Mouse (Mus musculus) telencephalon, adult 2 months (tissue): ENCODE results near the gene Lrig1.
"Not testable (repeated sequence)": the region's sequence is repeated elsewhere in the genome, so short reads cannot be mapped to it uniquely, and the experiment has no call there.

Source experiments
- DNase-seq: peaks from one replicate; pipeline ENCODE4 v3.0.0-alpha.2; 2011; ENCODE audit warnings: low read depth, low spot score

Gene Lrig1

GRCm38 (mm10) chr6:94575526-94576166 lies 124.3 kb downstream of the Lrig1 start:
- DNase-seq = no peak

GRCm38 (mm10) chr6:94568040-94568439 lies 131.9 kb downstream of the Lrig1 start:
- DNase-seq = no peak

GRCm38 (mm10) chr6:94565766-94566165 lies 134.2 kb downstream of the Lrig1 start:
- DNase-seq = no peak

GRCm38 (mm10) chr6:94563203-94563940 lies 136.6 kb downstream of the Lrig1 start:
- no peak for DNase-seq

- DNase-seq = no peak
These were observed 138.6 kb downstream of the Lrig1 start for GRCm38 (mm10) chr6:94561346-94561745.

- DNase-seq = no peak
These were observed 139.1 kb downstream of the Lrig1 start for GRCm38 (mm10) chr6:94560896-94561295.

- DNase-seq = not testable (repeated sequence)
These were observed 141.4 kb downstream of the Lrig1 start for GRCm38 (mm10) chr6:94558603-94559002.
